Mouse (Mus musculus) stomach, embryonic 14.5 days (tissue): ENCODE data around the gene Fosl2. TPM values are rescaled to one million over a fixed set of nuclear protein-coding genes. Genes with fewer than 3 reads are reported as not detected.
A peak's percentile ranks its signal among the peaks of the same experiment; 100 is the strongest.

Source experiments
- ATAC-seq: fragments of 200-750 bp; cut with Nextera tagmentation; 2 replicates; pipeline ENCODE4 v1.8.0; 2017; ENCODE audit warnings: low read depth, moderate TSS enrichment; ENCODE audit not compliant: insufficient number of reproducible peaks, insufficient read depth, low FRiP score
- H3K27ac ChIP-seq: fragments of 300-500 bp; sonication (generic); 2 replicates; pipeline ENCODE4 v1.5.1; 2014; ENCODE audit warnings: mild to moderate bottlenecking, low read length, moderate library complexity, mixed read lengths
- H3K27me3 ChIP-seq: fragments of 300-500 bp; sonication (generic); 2 replicates; pipeline ENCODE4 v1.6.1; 2014; ENCODE audit warnings: low read length, control low read depth, mixed read lengths; ENCODE audit not compliant: control insufficient read depth, insufficient read depth
- H3K36me3 ChIP-seq: fragments of 300-500 bp; sonication (generic); 2 replicates; pipeline ENCODE4 v1.6.1; 2014; ENCODE audit warnings: mild to moderate bottlenecking, control low read depth, low read length, moderate library complexity, mixed read lengths; ENCODE audit not compliant: control insufficient read depth, insufficient read depth
- H3K4me1 ChIP-seq: fragments of 300-500 bp; sonication (generic); 2 replicates; pipeline ENCODE4 v1.6.1; 2014; ENCODE audit warnings: low read length, control low read depth, mixed read lengths; ENCODE audit not compliant: control insufficient read depth, insufficient read depth
- H3K4me2 ChIP-seq: fragments of 300-500 bp; sonication (generic); replicated peaks from 2 replicates; pipeline ENCODE4 v1.6.1; 2014; ENCODE audit warnings: low read depth, low read length, control low read depth
- H3K4me3 ChIP-seq: fragments of 300-500 bp; sonication (generic); 2 replicates; pipeline ENCODE4 v1.5.1; 2014; ENCODE audit warnings: low read depth, low read length, control low read depth
- H3K9ac ChIP-seq: fragments of 300-500 bp; sonication (generic); replicated peaks from 2 replicates; pipeline ENCODE4 v1.6.1; 2014; ENCODE audit warnings: low read depth, mild to moderate bottlenecking, control low read depth, low read length, moderate library complexity, mixed read lengths
- H3K9me3 ChIP-seq: fragments of 300-500 bp; sonication (generic); 2 replicates; pipeline ENCODE4 v1.6.1; 2016; ENCODE audit warnings: low read depth, low read length, control low read depth; ENCODE audit not compliant: control insufficient read depth
- WGBS: fragments of 180-500 bp; shearing (Covaris S2); extraction: QIAGEN DNeasy Blood & Tissue Kit; methylation state at CpG from one replicate; pipeline ENCODE4 v1.1.7; 2014; 5-methylcytosine and 5-hydroxymethylcytosine counted together
- polyA plus RNA-seq: library from polyadenylated mRNA; unstranded; fragments of >200 nt; fragmentation: Nextera tagmentation; extraction: Ambion mirVana; gene quantifications from 2 replicates; pipeline ENCODE4 v1.2.1, GENCODE M21; 2014

Fosl2 gene
- polyA plus RNA-seq, 1 experiment from 2014 or later, result 15.8 TPM

DNA sequence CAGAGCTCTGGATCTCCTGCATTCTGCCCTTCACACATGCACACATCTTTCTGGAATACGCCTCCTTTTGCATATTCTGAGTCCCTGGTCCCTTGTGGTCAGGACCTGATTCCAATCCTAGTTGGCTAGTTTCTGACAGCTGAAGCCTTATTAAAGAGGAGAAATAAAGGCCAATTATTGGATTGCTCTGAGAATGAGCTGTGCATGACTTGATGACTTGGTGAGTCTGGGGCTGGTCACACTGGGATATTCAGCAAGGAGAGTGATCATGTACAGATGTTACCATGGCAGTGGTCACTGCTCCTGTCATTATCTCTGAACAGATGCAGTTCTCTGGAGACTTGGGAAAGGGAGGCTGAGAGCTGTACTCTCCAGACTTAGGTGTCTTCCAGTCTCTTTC is 32.1 kb upstream of the Fosl2 start:
- Histone ChIP-seq H3K9me3 (no peaks in the 10 kb centered on the region), H3K27ac (peak overlapping the region; percentile 79; the same call in 1 of the 2 replicates), H3K4me1 (peaks cover 10% of the 10 kb centered on the region), H3K4me2 (no peak overlapping the region), H3K27me3 (no peaks in the 10 kb centered on the region), H3K9ac (no peak overlapping the region), H3K36me3 (no peaks in the 10 kb centered on the region), H3K4me3 (no peak overlapping the region)
- ATAC-seq, result no peak
- 94% methylated on average over 1 of the region's 1 CpGs for WGBS

GRCm38 (mm10) chr5:32104119-32104990 is 31.2 kb upstream of the Fosl2 start:
- H3K9ac ChIP-seq, result no peak overlapping the region
- no peak for ATAC-seq
- H3K36me3 ChIP-seq, result no peaks in the 10 kb centered on the region
- H3K4me3 ChIP-seq, result no peak overlapping the region
- WGBS, result 81% methylated on average over 12 of the region's 12 CpGs
- H3K4me1 ChIP-seq, result peaks cover 10% of the 10 kb centered on the region
- H3K4me2 ChIP-seq, result no peak overlapping the region
- no peak overlapping the region for H3K27ac ChIP-seq
- H3K27me3 ChIP-seq, result no peaks in the 10 kb centered on the region
- no peaks in the 10 kb centered on the region for H3K9me3 ChIP-seq

DNA sequence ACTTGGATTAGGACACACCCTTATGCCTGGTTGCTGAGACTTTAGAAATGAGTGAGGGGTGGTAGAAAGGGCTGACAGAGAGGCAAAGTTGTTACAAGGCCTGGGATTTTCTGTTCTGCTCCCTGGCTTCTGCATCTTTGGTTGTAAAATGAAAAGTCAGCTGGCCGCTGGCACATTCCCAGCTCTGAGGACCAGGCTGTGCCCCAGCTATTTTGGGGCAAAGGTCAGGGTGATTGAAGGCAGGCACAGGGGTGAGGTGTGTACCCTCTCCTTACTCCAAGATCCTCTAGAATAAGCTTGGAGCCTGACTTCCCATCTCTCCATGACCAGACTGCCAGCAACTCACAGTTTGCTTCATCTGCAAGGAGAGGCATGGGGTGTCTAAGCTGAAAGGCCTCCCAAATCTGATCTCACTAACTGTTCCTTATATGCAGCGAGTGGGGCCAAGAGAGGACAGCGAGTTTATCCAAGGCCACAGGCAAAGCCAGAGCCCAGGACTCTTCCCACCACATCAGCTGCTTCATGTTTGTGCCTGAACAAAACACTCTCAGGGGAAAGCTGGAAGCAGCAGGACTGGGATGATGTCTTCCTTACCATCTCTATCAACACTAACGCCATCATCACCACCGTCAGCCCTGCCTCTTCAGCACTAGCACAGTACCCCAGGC is 29.0 kb upstream of the Fosl2 start:
- Histone ChIP-seq H3K27me3 (no peaks in the 10 kb centered on the region), H3K9me3 (no peaks in the 10 kb centered on the region), H3K9ac (no peak overlapping the region), H3K4me3 (no peak overlapping the region), H3K4me2 (no peak overlapping the region), H3K27ac (no peak overlapping the region), H3K4me1 (peaks cover 10% of the 10 kb centered on the region), H3K36me3 (no peaks in the 10 kb centered on the region)
- WGBS, result 82% methylated on average over 5 of the region's 5 CpGs
- ATAC-seq, result no peak

DNA sequence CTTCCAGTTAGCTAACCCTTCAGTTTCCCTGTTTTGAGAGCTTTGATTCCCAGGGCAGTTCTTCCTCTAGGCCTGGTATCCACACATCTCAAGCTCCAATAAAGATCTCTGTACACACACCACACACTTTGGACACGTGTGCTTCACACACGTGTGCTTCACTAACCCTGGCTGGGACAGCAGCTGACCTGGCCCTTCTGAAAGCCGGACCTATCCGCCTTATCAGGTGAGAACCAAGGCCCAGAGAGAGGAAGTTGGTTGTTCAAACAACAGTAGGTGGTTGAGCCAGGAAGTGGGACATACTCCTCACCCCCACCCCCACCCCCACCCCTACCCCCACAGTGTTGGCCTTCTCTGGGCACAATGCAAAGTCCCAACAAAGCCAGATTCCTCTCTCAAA is 24.9 kb upstream of the Fosl2 start:
- 80% methylated on average over 4 of the region's 4 CpGs for WGBS
- H3K27ac ChIP-seq, result no peak overlapping the region
- no peaks in the 10 kb centered on the region for H3K4me1 ChIP-seq
- no peak overlapping the region for H3K4me3 ChIP-seq
- H3K36me3 ChIP-seq, result no peaks in the 10 kb centered on the region
- H3K9ac ChIP-seq, result no peak overlapping the region
- no peak for ATAC-seq
- H3K4me2 ChIP-seq, result no peak overlapping the region
- no peaks in the 10 kb centered on the region for H3K9me3 ChIP-seq
- H3K27me3 ChIP-seq, result no peaks in the 10 kb centered on the region

DNA sequence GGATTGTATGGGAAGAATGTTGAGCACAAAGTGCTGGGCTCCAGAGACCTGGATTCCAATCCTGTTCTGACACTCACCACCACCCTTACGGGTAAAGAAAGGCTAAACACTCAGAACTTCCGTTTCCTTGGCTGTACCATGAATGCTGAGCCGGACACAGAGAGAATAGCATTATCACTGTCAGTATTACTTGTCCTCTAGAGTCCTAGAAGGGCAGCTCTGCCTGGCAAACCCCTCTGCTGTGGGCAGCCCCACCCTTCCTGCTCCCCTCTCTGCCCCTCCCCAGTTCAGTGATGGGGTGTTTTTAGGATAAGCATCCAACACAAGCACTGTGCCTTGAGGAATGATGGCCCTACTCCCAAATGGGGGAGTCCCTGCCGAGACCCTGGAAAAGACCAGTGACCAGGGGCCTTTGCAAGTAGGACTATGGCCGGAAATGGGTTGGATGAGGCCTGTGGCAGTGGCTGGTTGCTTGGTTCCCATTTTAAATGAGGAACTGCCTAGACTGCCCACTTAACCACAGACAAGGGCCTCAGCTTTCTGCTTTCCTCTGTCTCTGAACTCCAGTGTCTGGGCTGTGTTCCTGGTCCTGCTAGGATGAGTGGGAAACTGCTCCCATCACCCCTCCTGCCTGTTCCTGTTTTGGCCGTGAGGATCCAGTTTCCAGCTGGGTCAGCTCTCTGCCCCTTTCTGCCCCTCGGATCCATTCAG is 23.2 kb upstream of the Fosl2 start:
- no peaks in the 10 kb centered on the region for H3K36me3 ChIP-seq
- no peak overlapping the region for H3K4me3 ChIP-seq
- no peak for ATAC-seq
- H3K9me3 ChIP-seq, result no peaks in the 10 kb centered on the region
- WGBS, result 82% methylated on average over 7 of the region's 7 CpGs
- no peaks in the 10 kb centered on the region for H3K4me1 ChIP-seq
- no peak overlapping the region for H3K4me2 ChIP-seq
- H3K27ac ChIP-seq, result no peak overlapping the region
- H3K27me3 ChIP-seq, result no peaks in the 10 kb centered on the region
- H3K9ac ChIP-seq, result no peak overlapping the region

DNA sequence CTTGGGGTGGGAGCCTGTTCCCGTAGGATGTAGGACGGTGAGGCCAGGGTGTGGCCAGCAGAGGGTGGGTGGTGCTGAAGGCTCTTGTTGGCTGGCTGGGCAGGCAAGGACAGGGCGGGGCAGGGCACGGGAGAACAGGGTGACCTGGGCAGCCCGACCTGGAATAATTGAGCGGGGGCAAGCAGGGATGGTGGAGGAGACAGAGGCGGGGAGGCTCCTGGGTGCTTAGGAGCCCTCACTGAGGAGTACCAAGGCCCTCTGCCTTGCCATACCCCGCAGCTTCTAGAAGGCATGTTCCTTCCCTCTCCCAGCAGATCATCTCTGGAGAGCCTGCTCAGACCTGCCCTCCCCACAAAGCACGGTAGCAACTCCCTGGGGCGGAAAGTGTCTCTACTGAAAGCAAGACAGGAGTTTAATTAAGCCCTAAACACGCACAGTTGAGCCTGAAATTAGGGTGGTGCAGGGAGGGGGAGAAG is 14.7 kb upstream of the Fosl2 start:
- Histone ChIP-seq H3K36me3 (no peaks in the 10 kb centered on the region), H3K4me2 (no peak overlapping the region), H3K27ac (peak overlapping the region; percentile 53; the same call in 1 of the 2 replicates), H3K4me1 (no peaks in the 10 kb centered on the region; the same call in 1 of the 2 replicates), H3K9me3 (no peaks in the 10 kb centered on the region), H3K27me3 (no peaks in the 10 kb centered on the region), H3K4me3 (no peak overlapping the region), H3K9ac (no peak overlapping the region)
- peak; percentile 50; the same call in 1 of the 2 replicates for ATAC-seq
- 41% methylated on average over 11 of the region's 11 CpGs for WGBS

DNA sequence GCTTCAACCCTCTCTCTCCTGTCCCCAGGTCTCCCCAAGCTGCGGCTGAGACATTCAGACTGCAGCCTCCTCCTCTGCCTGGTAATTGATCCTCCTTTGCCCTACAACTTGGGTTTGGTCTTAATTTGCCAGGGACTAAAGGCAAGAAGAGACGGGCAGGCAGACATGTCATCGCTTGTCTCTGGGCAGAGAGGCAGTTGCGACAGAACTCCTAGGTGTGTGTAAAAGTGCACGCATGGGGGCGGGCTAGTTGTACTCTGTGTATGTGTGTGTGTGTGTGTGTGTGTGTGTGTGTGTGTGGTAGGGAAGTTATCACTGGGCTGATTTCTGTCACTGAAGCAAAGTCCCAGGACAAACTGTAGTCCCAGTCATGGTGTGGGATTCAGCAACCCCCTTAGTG is 13.7 kb upstream of the Fosl2 start:
- Histone ChIP-seq H3K9me3 (no peaks in the 10 kb centered on the region), H3K4me2 (no peak overlapping the region)

DNA sequence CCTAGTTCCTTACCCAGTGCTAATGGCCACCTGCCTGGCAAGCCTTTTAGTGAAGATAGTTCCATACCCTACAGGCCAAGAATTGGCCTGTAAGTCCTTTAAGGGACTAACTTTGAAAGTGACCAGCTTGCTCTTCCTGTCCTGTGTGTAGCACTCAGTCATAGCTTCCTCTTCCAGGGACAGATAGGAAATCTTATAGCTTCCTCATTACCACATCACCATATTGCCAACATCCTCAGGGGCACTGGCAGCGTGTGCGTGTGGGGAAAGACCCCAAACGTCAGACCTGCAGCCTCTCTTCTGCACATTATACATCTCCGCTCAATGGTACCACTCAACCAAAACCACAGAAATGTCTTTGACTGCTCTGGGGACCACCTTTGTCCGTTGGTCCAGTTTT is 13.2 kb upstream of the Fosl2 start:
- Histone ChIP-seq H3K27me3 (no peaks in the 10 kb centered on the region), H3K27ac (no peak overlapping the region), H3K4me3 (no peak overlapping the region), H3K4me2 (no peak overlapping the region), H3K9me3 (no peaks in the 10 kb centered on the region), H3K9ac (no peak overlapping the region), H3K36me3 (no peaks in the 10 kb centered on the region), H3K4me1 (no peaks in the 10 kb centered on the region; the same call in 1 of the 2 replicates)
- ATAC-seq, result no peak
- 85% methylated on average over 5 of the region's 5 CpGs for WGBS

More for the DNA sequence above, 13.7 kb upstream of the Fosl2 start:
- ATAC-seq, result no peak
- no peak overlapping the region for H3K9ac ChIP-seq
- no peaks in the 10 kb centered on the region for H3K36me3 ChIP-seq
- no peak overlapping the region for H3K4me3 ChIP-seq
- no peaks in the 10 kb centered on the region; the same call in 1 of the 2 replicates for H3K4me1 ChIP-seq
- H3K27me3 ChIP-seq, result no peaks in the 10 kb centered on the region
- WGBS, result 79% methylated on average over 6 of the region's 6 CpGs
- peak overlapping the region; percentile 53; the same call in 1 of the 2 replicates for H3K27ac ChIP-seq
